Comparison of ENCODE assay signal across 9 mouse cellular contexts in the genomic region with DNA sequence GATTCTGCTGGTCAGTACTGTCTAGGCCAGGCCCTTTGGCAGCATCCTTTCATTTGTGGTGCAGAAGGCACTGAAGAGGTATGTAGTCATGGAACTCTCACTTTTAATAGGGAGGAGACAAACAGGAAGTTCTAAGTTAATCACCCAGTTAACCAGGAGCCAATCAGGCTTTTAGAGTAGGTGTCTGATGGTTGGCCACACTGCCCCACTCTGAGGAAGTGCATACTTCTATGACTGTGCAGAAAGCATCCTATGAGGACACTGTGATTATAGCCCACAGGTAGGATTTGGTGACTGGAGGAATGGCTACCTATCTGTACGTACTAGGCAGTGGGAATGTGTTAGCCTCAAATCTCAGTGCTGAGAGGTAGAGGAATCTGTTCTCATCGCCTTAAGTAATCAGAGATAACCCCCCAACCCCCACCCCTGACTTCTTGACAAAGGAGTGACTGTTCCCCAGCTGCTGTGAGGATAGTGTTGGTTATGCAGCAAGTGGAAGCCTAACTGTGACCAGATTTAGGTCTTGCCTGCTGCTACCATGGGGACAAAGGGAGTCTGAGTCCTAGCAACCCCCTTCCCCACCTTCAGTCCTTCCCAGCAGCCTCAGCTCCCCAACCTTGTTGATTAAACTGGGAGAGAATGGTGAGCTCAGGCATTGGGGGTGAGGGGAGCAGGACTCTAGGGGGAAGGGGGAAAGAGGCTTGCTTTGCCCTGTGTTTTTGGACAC.
DNase-seq lines count a peak whose midpoint lies in the region; ATAC-seq and TF ChIP-seq lines count a peak whose summit lies in the region.
"Had no signal": no experiment of that assay in that cellular context is flagged by ENCODE, and none has a peak within 500 bp of the region (broad histone marks: within the 10 kb centered on the region; RNA-seq: fewer than 3 reads in every experiment).

No protein-coding gene starts in this region.

- no peak overlapping the region for H3K4me2 ChIP-seq in kidney, embryonic 14.5 days (replicated peaks; ENCODE audit: low read depth, low read length)
- H3K4me2 ChIP-seq in forebrain, postnatal 0 days (ENCODE audit: low read depth) = no peak overlapping the region
- no peak overlapping the region for H3K4me2 ChIP-seq in midbrain, embryonic 13.5 days (replicated peaks)

- H3K4me1 ChIP-seq in kidney, embryonic 14.5 days (ENCODE audit: control insufficient read depth, insufficient read depth, low read length) = no peaks in the 10 kb centered on the region
- 0 out of 2 replicates have a peak, but pooled peaks cover 4% of the 10 kb centered on the region for H3K4me1 ChIP-seq in forebrain, postnatal 0 days (ENCODE audit: insufficient read depth)
- H3K4me1 ChIP-seq in midbrain, embryonic 13.5 days (replicated peaks) = peaks cover 11% of the 10 kb centered on the region

- 70% methylated on average over 2 of the region's 2 CpGs for WGBS in kidney, embryonic 14.5 days
- WGBS in forebrain, postnatal 0 days = 72% methylated on average over 2 of the region's 2 CpGs
- 57% methylated on average over 2 of the region's 2 CpGs for WGBS in midbrain, embryonic 13.5 days

- no peak for ATAC-seq in kidney, embryonic 14.5 days (ENCODE audit: low FRiP score, low TSS enrichment)
- ATAC-seq in common myeloid progenitor, adult 5-6 weeks (replicated peaks; ENCODE audit: low read depth, poor library complexity, severe bottlenecking) = peak; percentile 65
- peak; percentile 58 for ATAC-seq in forebrain, postnatal 0 days
- peak; percentile 62 for ATAC-seq in midbrain, embryonic 13.5 days
- ATAC-seq: liver, postnatal 0 days had no signal

- no peaks in the 10 kb centered on the region for H3K9me3 ChIP-seq in kidney, embryonic 14.5 days (ENCODE audit: control insufficient read depth, low read length)
- no peaks in the 10 kb centered on the region for H3K9me3 ChIP-seq in forebrain, postnatal 0 days (ENCODE audit: low read length)
- no peaks in the 10 kb centered on the region for H3K9me3 ChIP-seq in midbrain, embryonic 13.5 days

- TF ChIP-seq CTCF in forebrain, postnatal 0 days (IDR thresholded peaks at IDR 0.05; ENCODE audit: low read depth) = no peak

- no peak overlapping the region for H3K4me3 ChIP-seq in kidney, embryonic 14.5 days (ENCODE audit: low read length)
- no peak overlapping the region for H3K4me3 ChIP-seq in forebrain, postnatal 0 days (ENCODE audit: low read depth, low read length)
- no peak overlapping the region for H3K4me3 ChIP-seq in midbrain, embryonic 13.5 days (replicated peaks)
- H3K4me3 ChIP-seq: heart, adult 2 months had no signal

- no peaks in the 10 kb centered on the region for H3K36me3 ChIP-seq in kidney, embryonic 14.5 days (ENCODE audit: control insufficient read depth, insufficient read depth, low read length)
- H3K36me3 ChIP-seq in forebrain, postnatal 0 days (ENCODE audit: insufficient read depth) = no peaks in the 10 kb centered on the region
- no peaks in the 10 kb centered on the region for H3K36me3 ChIP-seq in midbrain, embryonic 13.5 days

- 0 out of 2 replicates have a peak overlapping the region, but pooled peaks have one; percentile 2 for H3K27ac ChIP-seq in kidney, embryonic 14.5 days (ENCODE audit: low read depth, low read length)
- no peak overlapping the region for H3K27ac ChIP-seq in forebrain, postnatal 0 days (ENCODE audit: low read depth, low read length)
- H3K27ac ChIP-seq in midbrain, embryonic 13.5 days = peak overlapping the region; percentile 48
- H3K27ac ChIP-seq: heart, adult 2 months had no signal

- DNase-seq in kidney, adult 18-20 months = no peak
- DNase-seq in forebrain, postnatal 0 days = peak; percentile 21
- DNase-seq in gastrocnemius, postnatal 36 days = no peak
- DNase-seq in layer of hippocampus, adult 9-11 months = no peak
- DNase-seq: liver, postnatal 0 days had no signal

- H3K9ac ChIP-seq in kidney, embryonic 14.5 days (ENCODE audit: low read depth, low read length) = no peak overlapping the region
- no peak overlapping the region; the same call in 1 of the 2 replicates for H3K9ac ChIP-seq in forebrain, postnatal 0 days
- no peak overlapping the region for H3K9ac ChIP-seq in midbrain, embryonic 13.5 days (replicated peaks)
- H3K9ac ChIP-seq: liver, postnatal 0 days had no signal

- intact Hi-C loops in gastrocnemius, postnatal 36 days (cut with DNase I) = no loop called here

- H3K27me3 ChIP-seq in kidney, embryonic 14.5 days (ENCODE audit: control insufficient read depth, insufficient read depth, low read length) = no peaks in the 10 kb centered on the region
- H3K27me3 ChIP-seq in forebrain, postnatal 0 days (ENCODE audit: insufficient read depth, low read length) = no peaks in the 10 kb centered on the region
- no peaks in the 10 kb centered on the region for H3K27me3 ChIP-seq in midbrain, embryonic 13.5 days
